Mouse (Mus musculus) T-helper 1 cell (primary cell): ENCODE results near the gene Prpf19.

Experiments
- in situ Hi-C: fragments of 300-600 bp; cut with MboI, MseI; formaldehyde crosslinking; loops from one replicate; pipeline ENCODE4 v1.15.1; 2025; ENCODE audit warnings: high pct_unique_total_duplicates

Gene Prpf19

GRCm38 (mm10) chr19:10895016-10895528 is at the start of gene Prpf19:
TSS of gene Prpf19 (plus strand) at chr19:10895231.
- in situ Hi-C loops: no loop called here

GRCm38 (mm10) chr19:10845454-10845853 is 49.6 kb upstream of the Prpf19 start:
- in situ Hi-C loops: no loop called here

- in situ Hi-C loops: no loop called here
Measured at GRCm38 (mm10) chr19:10846150-10846549, 48.9 kb upstream of the Prpf19 start.

GRCm38 (mm10) chr19:10847311-10848087 is 47.5 kb upstream of the Prpf19 start:
- in situ Hi-C loops: no loop called here

GRCm38 (mm10) chr19:10855422-10855821 is 39.6 kb upstream of the Prpf19 start:
- in situ Hi-C loops: no loop called here

- in situ Hi-C loops: no loop called here
Measured at GRCm38 (mm10) chr19:10856520-10856919, 38.5 kb upstream of the Prpf19 start.

- in situ Hi-C loops: no loop called here
Measured at GRCm38 (mm10) chr19:10860072-10860497, 34.9 kb upstream of the Prpf19 start.

GRCm38 (mm10) chr19:10866351-10866750 is 28.7 kb upstream of the Prpf19 start:
- in situ Hi-C loops: no loop called here

- in situ Hi-C loops: no loop called here
Measured at GRCm38 (mm10) chr19:10867946-10868622, 26.9 kb upstream of the Prpf19 start.

- in situ Hi-C loops: no loop called here
Measured at GRCm38 (mm10) chr19:10868623-10869141, 26.3 kb upstream of the Prpf19 start.

- in situ Hi-C loops: no loop called here
Measured at GRCm38 (mm10) chr19:10869241-10869885, 25.7 kb upstream of the Prpf19 start.

- in situ Hi-C loops: no loop called here
Measured at GRCm38 (mm10) chr19:10869886-10870527, 25.0 kb upstream of the Prpf19 start, which contains the start of gene Tmem132a. TSS of gene Tmem132a (minus strand) at chr19:10869940.

GRCm38 (mm10) chr19:10870676-10871075 is 24.4 kb upstream of the Prpf19 start:
- in situ Hi-C loops: no loop called here

GRCm38 (mm10) chr19:10871328-10871961 is 23.6 kb upstream of the Prpf19 start:
- in situ Hi-C loops: no loop called here

- in situ Hi-C loops: no loop called here
Measured at GRCm38 (mm10) chr19:10878201-10878837, 16.7 kb upstream of the Prpf19 start.

- in situ Hi-C loops: no loop called here
Measured at GRCm38 (mm10) chr19:10880085-10880974, 14.7 kb upstream of the Prpf19 start.

- in situ Hi-C loops: no loop called here
Measured at GRCm38 (mm10) chr19:10880975-10881425, 14.0 kb upstream of the Prpf19 start.

GRCm38 (mm10) chr19:10881426-10882154 is 13.4 kb upstream of the Prpf19 start, which contains the start of gene Tmem109:
TSS of gene Tmem109 (minus strand) at chr19:10882001.
- in situ Hi-C loops: no loop called here

GRCm38 (mm10) chr19:10892201-10892600 is 2.8 kb upstream of the Prpf19 start:
- in situ Hi-C loops: no loop called here
